Mouse (Mus musculus) gastrocnemius, adult 8-10 months (tissue): Measurements from ENCODE around the gene Gm11077. TPM values are rescaled to one million over a fixed set of nuclear protein-coding genes. Genes with fewer than 3 reads are reported as not detected.

Experiments used
- DNase-seq, 2 experiments: peaks; one replicate each; pipeline ENCODE4 v3.0.0; 2022; ENCODE audit warnings: low spot score in 2 of 2
- total RNA-seq, 4 experiments: library from RNA; stranded (reverse); gene quantifications; 2 replicates each; pipeline ENCODE4 v1.2.4; 2022

Gene Gm11077
- not detected for total RNA-seq

DNA sequence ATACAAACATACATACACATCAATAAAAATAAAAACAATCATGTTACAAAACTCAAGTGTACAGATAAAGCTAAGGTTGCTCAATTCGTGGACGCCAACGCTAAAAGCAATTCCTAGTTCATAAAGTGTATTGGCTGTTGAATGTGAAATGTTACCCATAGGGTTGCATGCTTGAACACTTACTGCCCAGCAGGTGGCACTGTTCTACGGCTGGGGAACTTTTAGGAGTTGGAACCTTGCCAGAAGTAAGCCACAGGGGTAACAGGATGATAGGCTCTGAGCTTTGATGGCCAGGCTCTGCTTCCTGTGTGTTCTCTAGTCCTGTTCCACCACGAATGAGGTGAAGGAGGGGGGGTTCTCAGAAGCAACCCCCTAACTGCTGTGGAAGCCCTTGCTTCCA, at the start of gene Gm11077:
Gene Gm11077, plus strand, starts transcription at position 13 of the 400 bp plus-strand sequence.
- DNase-seq = no peak

DNA sequence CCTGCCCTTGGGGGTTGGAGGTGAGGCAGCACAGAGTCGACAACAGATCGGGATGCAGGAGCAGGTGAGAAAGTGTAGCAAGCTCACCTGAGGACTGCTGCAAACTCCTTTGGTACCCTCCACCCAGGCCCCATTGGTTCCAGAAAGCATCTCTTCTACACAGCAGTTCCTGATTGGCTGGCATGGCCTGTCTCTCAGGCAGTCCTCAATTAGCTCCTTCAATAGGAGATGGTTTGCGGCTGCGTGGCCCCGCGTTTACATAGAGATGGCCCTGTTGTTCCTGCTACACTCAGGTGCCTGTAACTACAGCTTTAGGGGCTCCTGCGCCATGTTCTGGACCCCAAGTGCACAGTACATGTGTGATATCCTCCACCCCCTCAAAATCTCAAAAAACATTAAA, 48.4 kb upstream of the Gm11077 start:
- DNase-seq = no peak

DNA sequence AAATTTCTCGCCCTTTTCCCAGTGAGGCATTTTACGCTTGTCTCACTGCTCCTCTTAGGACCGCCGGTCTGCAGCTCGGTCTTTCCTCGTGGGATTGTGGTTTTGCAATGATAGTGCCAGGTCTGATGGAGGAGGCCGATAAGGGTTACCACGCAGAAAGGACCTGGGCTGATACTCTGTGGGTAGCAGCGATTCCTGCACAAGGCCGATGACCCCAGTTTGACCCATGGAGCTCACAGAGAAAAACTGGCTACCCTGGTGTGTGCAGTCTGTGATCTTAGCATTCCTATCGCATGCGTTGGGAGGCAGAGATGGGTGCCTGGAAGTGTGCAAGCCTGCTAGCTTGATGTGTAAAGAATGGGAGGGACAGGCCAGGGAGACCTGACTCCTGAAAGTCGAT, 46.3 kb upstream of the Gm11077 start:
- DNase-seq = no peak

DNA sequence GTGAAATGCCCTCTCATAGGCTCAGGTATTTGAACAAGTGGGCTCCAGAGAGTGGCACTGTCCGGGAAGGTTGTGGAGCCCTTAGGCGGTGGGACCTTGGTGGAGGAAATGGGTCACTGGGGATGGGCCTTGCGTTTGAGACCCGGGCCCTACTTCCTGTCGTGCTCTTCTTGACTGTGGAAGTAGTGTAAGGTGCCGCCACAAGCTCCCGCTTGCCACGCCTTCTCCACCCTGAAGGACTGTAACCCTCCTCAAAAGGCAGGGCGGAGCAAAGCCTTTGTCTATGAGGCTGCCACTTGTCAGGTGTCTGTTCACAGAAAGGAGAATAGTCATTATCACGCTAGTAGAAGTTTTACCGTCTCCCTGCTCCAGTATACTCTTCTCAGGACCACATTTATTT, 44.7 kb upstream of the Gm11077 start:
- DNase-seq = no peak

DNA sequence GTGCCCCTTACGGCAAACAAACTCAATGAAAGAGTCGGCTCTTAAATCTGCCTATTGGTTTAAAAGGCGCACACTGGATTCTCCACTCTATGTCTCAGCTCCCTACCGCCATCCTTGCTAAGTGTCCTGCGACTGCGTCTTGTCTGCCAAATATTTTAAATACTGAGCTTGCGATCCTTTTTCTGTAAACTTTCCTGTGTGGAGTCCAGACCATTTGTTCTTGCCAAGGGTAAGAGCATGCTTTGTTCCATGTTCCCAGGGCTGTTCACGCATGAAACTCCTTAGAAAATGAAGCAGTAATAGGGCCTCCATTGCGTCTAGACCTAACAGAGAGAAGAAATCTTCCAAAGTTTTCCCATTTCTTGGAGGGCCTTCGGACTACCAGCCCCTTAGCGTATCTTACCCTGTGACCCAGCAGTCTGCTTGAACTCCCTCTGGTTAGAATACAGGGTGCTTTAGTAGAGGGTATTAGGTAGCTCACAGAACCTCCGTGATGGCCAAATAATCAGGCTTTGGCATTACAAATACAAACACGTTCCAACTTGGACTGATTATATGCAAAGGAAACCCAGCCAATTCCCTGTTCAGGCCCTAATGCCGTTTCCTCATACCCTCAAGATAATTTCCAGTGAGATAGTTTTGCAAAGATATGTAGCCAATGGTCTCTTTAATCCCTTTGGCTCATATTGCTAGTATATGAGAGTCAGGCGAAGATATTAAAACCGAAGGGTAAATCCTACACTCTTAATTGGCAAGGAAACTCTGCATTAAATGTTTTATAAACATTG, 39.3 kb upstream of the Gm11077 start:
- DNase-seq = no peak

DNA sequence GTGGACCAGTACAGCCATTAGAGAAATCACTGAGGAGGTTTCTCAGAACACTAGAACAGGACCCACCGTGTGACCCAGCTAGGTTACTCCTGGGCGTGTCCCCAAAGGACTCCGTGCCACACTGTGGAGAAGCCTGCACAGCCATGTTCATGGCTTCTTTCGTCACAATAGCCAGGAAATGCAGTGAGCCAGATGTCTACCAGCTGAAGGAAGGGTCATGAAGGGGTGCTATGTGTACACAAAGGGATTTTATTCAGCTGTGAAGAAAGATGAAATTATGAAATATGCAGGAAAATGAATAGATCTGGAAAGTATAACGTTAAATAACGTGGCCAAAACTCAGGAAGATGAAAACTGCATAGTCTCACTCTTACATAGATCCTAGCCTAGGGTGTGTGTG, 36.9 kb upstream of the Gm11077 start:
- no peak for DNase-seq

DNA sequence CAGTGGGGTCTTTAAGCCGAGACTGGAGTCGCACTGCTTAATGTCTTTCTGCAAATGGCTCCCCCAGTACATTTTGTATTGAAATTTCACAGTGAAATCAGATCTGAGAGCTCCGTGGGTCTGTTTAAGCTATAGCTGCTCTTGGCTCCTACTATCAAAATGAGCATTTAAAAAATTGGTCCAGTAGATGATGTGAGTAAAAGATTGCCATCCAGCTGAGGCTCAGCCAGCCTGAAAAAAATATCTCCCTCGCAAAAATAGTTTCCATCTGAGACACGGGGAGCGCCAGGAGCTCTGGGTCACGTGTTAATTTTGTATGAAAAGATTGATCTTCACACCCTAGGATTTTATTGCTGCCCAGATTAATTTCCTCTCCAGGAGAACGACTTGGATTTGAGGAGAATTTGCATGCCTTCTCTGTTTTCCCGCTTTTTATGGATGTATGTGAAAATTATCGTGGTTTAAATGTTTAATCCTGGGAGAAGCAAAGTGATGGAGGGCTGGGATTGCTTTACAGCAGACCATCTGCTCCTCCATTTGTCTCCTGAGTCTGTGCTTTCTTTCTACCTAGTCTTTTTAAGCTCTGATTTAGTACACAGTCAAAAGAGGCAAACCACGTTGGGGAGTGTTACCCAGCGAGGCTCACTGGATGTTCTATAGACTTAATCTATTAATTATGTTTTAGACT, 32.7 kb upstream of the Gm11077 start:
- no peak for DNase-seq

DNA sequence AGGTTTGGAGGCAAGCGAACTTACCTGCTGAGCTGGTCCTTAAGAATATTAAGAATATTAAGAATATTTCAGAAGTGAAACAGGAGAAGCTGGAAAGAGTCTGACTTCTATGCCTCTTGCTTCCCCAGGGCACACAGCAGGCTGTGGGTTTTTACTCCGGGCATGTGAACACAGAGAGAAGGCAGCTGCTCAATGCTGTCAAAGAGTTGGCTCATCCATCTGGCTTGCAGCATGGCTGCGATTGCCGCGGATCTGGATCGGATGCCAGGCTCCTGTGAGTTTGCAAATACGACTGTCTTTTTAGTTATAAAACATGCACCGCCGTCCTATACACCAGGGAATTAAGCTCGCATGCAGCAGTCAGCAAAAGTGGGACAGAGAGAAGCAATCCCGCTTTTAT, 31.1 kb upstream of the Gm11077 start:
- peak in 1 of 2 experiments; percentile 34 for DNase-seq

DNA sequence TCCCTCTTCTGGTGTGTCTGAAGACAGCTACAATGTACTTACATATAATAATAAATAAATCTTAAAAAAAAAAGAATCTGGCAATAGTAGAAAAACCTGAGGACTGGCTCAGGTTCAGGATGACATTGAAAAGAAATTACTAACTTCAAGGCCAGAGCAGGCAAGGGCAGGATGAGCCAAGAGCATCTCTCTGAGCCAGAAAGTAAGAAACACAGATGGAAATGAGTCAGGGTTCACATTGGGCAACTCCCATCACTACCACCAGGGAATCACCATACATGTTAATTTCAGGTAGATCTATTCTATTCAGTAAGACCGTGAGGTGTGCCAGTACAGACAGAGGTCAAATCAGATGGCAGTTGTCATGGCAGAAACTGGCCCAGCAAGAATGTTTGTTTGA, 30.5 kb upstream of the Gm11077 start:
- DNase-seq = no peak

DNA sequence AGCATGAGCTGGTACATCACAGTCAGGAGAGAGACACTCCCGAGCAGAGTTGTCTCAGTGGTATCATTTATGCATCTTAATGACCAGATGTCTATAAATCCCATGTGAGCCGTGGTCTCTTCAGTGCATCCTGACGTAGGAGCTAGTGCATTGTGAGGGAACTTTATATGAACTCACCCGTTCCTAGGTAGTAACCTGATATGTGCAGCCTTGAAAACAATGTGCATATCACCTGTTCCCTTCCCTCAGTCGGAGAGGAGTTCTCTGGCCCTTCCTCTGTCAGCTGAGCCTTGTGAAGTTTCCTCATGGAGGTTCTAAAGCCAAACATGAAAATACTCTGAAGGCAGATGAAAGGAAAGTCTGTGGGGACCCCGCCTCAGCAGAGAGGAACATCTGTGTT, 27.8 kb upstream of the Gm11077 start:
- DNase-seq = no peak

DNA sequence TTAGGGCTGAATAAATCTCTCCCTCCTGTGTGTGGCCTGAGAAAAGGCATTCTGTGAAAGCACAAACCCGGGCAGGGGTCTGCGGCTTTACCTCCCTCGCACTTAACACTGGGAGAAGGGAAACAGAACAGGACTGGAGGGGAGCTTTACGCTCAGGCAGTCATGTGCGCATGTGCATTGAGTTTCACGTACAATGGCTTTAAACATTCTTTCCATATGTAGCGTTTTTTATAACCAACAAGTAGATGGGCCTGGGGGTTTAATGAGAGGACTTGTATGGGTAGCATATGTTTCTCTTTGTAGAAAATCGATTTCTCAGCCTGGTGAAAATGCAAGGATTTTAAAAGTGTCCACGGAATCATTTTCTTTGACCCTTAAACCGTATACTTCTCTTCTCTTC, 24.0 kb upstream of the Gm11077 start:
- no peak for DNase-seq

DNA sequence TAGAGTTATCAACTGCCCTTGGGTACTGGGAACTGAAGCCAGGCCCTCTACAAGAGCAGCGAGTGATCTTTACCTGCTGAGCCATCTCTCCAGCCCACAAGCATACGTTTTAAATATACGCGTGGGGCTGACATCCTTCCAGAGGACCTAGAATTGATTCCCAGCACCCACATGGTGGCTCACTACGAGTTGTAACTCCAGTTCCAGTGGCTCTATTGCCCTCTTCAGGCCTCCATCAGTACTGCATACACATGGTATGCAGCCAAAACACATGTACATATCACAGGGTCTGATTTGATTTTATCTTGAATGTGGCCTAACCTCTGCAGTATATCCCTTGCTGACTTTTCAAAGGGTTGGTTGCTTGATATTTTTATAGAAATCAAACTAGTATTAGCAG, 23.0 kb upstream of the Gm11077 start:
- DNase-seq = no peak

DNA sequence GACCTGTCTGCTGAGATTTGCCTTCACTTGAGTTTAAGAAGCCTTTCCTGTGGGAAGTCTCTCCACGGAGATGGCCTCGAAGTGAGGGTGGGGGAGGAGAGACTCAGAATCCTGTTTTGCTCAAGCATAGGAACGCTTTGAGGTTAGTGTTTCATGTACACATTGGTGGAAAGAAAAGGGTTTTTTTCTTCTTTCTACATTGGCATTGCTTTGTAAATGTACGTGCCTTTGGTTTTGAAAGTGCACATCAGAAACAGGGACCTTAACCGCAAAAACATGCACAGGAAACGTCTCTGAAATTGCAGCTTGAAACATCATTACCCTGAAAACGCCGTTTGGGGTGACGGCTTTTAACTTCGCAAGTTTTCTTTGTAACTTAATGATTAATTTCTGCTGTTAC, 21.0 kb upstream of the Gm11077 start:
- no peak for DNase-seq

DNA sequence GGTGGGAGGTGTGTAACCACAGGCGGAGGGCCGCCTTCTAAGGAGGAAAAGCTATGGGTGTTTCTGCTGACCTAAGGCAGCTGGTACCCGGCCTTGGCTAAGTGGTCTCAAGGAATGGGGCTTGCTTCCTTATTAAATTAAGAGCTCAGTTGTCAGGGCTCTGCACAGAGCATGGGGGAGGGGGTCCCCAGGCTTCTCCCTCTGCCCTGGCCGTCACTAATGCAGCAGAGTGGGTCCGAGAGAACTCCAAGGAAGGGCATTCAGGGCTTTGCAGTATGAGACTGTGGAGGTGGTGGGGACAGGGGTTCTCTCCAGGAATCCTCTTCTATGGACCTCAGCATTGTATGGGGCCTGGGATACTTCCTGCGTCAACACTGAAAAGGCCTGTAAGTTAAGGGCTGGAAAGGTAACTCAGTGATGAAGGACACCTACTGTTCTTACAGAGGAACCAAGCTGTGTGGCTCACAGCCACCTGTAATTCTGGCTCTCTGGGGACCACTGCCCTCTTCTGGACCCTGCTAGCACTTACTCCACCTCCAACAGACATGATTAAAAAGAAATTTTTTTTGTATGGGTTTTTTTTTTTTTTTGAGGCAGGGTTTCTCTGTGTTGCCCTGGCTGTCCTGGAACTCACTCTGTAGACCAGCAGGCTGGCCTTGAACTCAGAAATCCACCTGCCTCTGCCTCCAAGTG, 19.5 kb upstream of the Gm11077 start:
- DNase-seq = no peak

DNA sequence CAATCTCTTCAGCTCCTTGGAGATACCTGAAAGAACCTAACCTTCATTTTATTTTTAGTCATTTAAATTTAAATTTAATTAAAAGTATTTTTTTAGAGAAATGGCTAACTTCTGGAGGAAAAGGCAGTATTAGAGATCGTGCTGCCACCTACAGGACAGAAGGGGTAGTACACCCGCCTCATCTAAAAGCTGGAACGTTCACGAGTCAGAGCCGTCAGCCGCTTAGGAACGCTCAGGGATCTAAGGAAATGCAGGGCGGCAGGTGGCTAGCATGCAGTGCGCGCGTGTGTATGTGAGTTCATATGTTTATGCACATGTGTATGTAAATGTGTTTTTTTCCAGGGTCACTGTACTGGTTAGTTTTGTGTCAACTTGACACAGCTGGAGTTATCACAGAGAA, 16.3 kb upstream of the Gm11077 start:
- peak; percentile 25 to 37 for DNase-seq

DNA sequence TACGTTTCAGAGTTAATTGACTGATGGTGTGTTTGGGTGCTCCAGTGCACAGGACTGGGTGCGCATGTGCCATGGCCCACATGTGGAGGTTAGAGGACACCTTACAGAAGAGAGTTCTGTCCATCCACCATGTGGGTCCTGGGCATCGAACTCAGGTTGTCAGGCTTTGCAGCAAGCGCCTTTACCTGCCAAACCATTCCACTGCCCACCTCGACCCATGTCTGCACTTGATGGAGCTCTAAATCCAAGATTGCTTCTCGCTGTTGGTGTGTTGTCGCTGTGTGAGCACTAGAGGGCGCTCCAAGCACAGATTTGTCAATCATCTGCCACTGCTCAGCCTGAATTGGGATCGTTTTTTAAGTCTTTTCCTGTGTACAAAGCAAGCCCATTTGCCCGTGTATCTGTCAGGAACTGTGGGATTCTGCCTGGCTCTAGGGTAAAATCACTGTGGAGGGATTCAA, 14.1 kb upstream of the Gm11077 start:
- peak; percentile 14 for DNase-seq

DNA sequence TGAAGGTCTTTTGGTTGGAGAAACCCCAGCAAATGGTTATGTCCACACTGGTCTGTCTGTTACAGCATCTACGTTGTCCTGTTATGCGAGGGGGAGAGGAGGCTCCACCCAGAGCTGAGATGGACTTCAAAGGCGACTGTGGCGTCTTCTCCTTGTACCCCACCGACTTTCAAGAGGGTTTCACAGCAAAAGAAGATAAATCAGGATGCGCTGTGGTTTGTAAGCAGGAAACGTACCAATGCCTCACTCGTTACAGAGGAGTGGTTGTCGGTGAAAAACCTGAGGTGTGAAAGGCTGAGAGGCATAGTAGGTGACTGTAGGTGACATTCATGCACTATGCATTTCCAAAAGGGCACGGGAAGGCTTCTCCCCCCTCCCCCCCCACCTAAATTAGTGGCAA, 7.0 kb upstream of the Gm11077 start:
- DNase-seq = no peak

DNA sequence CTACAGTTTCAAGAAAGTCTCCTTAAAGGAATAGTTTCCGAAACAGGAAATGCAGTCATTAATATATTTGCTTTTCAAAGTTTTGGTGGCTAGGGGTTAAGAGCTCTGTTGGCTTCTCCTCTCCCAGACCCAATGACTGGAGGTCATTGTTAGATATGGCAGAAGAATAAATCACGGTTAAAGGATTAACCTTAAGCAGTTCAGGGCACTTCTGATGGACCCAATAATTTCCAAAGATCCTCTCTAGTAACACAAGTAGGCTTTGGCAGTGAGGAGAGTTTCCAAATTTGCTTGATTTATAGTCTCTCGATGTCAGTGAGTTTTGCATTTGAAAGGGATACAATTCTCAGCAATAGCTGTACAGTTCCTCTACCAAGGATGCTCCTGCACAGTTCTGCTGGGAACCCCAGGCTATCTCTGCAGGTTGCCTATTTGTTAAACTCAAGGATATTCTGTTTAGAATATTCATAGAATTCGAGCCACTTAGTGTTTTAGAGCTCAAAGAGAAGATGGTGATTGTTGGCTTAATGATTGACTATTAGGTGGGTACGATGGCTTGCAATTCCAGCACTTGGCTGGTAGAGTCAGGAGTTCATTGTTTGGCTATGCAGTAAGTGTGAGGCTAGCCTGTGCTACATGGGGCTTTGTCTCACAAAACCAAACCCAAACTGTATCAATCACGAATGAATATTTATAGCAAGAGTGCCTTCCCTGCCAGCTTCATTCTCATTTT, 1.8 kb downstream of the Gm11077 start:
- no peak for DNase-seq

DNA sequence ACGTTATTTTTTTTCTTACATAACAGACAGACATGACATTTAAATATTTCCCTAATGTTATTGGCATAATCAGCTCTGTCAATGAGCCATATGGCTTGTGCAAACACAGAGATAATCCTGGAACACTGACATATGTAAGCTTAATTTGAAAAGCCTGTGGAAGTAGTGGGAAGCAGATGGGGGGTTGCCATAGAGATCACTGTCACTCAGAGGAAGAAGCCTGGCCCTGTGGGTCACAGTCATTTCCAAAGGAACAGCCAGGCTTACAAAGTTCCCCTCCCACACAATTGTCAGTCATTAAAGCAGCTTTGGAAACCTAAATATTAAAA, 2.3 kb downstream of the Gm11077 start:
- no peak for DNase-seq

DNA sequence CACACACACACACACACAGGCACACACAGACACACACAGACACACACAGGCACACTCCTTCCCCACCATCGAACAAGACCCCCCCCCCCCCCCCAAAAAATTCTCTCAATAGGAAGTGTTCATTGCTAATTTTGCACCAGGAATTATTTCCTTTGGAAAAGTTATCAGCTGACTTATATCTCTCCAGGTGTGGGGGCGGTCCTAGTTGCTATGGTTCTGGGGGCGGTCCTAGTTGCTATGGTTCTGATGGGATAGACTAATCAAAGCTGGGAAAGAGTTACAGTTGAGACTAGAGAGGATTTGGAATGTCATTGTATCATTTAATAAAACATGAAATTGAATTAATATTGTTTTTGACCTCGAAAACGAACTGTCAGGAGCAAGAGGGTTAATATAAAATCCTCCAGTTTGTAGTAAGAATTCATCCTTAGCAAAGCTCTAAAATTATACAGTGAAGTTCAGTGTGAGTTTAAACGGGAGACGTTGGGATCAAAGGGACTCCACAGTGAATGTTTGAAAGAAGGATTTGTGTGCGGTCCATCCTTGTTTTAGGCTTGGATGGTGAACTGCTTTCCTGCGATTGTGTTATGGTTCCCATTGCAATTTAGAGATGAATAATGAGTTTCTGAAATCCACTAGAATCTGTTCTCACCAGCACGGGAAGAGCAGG, 4.0 kb downstream of the Gm11077 start:
- no peak for DNase-seq

DNA sequence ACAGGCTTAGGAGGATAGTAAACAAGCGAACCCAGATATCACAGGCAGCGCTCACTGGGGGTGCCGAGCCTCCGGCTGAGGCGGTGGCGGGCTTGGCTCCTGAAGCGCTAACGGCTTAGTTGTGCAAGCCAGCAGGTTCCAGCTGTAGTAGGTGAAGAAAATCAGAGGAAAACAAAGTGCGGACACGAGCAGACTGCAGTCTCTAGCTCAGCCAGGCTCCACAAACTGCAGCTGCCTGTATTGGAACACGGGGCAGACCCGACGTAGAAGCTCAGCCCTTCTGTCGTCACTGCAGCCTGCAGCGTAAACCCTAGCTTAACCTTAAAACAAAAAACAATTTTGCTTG, 4.5 kb downstream of the Gm11077 start:
- no peak for DNase-seq
